Mouse (Mus musculus) embryonic fibroblast, embryonic 13.5 days (primary cell): ENCODE data around the gene Trmt10a.

Experiments used
- CTCF ChIP-seq: IDR thresholded peaks from 2 replicates; pipeline ENCODE4 v1.5.1; 2011; ENCODE audit warnings: mild to moderate bottlenecking, control low read depth, low read length, moderate library complexity, borderline replicate concordance; ENCODE audit not compliant: insufficient read depth
- POLR2A ChIP-seq: IDR thresholded peaks from 2 replicates; pipeline ENCODE4 v1.6.1; 2011; ENCODE audit warnings: low read depth, mild to moderate bottlenecking, control low read depth, low read length, moderate library complexity

DNA sequence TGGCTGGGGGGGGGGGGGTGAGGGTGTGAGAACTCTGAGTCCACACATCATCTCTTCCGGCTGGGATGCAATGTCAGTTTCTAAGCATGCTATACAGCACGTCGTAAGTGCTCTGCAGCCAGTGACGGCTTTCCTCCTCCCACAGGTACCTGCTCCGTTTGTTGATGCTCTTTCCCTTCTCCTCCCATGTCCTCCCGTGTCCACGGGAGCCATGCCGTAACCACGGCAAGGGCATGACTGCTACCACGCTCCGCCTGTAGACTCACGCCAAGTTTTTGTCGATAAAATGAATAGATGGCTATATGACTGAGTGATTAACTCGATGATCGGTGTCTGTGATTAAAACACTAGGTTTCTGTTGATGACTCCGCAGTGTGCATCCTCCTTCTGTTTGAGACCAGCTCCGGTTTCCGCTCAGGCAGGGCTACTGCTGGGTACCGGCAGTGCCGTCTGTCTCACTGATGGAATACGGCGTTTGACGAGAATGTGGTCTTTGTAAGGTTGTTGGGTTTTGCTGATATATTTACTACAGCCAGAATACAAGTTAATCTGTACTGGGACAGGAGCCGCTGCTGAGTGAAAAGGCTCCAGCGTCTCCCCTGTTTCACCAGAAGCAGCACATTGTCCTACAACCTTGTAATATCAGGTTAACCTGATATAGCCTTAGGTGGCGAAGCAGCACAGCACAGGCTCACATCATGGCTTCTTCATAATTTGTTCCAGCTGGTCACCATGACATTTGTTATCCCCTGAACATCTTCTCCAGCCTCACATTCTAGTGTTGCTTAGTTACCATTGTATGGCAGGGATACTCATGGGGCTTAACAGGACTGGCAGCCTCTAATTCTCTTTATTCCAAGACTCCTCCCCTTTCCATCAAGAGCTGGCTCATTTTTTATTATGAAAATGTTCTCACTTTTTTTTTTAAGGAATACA is 43.0 kb downstream of the Trmt10a start:
- TF ChIP-seq POLR2A (no peak), CTCF (no peak)
